Mouse (Mus musculus) small intestine, adult 2 months (tissue): ENCODE measurements around the gene Sipa1l1. TPM values are rescaled to one million over a fixed set of nuclear protein-coding genes. Genes with fewer than 3 reads are reported as not detected.

Source experiments
- H3K27ac ChIP-seq: fragments of 200-500 bp; 2 replicates; pipeline ENCODE4 v1.5.1; 2012; ENCODE audit warnings: low read depth, low read length, control low read depth, inconsistent platforms; ENCODE audit not compliant: insufficient read depth
- H3K27me3 ChIP-seq: fragments of 200-500 bp; 2 replicates; pipeline ENCODE4 v1.6.1; 2012; ENCODE audit warnings: mild to moderate bottlenecking, moderate library complexity, low read length, inconsistent platforms; ENCODE audit not compliant: control insufficient read depth, insufficient read depth
- H3K36me3 ChIP-seq: fragments of 200-500 bp; 2 replicates; pipeline ENCODE4 v1.6.1; 2012; ENCODE audit warnings: mild to moderate bottlenecking, low read length, control low read depth, inconsistent platforms; ENCODE audit not compliant: control insufficient read depth, insufficient read depth
- H3K4me1 ChIP-seq: fragments of 200-500 bp; 2 replicates; pipeline ENCODE4 v1.6.1; 2012; ENCODE audit warnings: low read length, inconsistent platforms, mixed read lengths; ENCODE audit not compliant: control insufficient read depth, insufficient read depth, insufficient read length
- H3K4me3 ChIP-seq: fragments of 200-500 bp; 2 replicates; pipeline ENCODE4 v1.5.1; 2012; ENCODE audit warnings: low read depth, mild to moderate bottlenecking, control low read depth, inconsistent platforms, low read length, moderate library complexity
- CTCF ChIP-seq: fragments of 200-500 bp; IDR thresholded peaks from 2 replicates; pipeline ENCODE4 v1.5.1; 2012; ENCODE audit warnings: low read depth, mild to moderate bottlenecking, control low read depth, inconsistent platforms, low read length, moderate library complexity, mixed read lengths; ENCODE audit not compliant: insufficient replicate concordance, insufficient read length; ENCODE audit errors: extremely low read depth
- POLR2A ChIP-seq: fragments of 200-500 bp; IDR thresholded peaks from 2 replicates; pipeline ENCODE4 v1.6.1; 2012; ENCODE audit warnings: low read depth, mild to moderate bottlenecking, control low read depth, inconsistent platforms, low read length, moderate library complexity
- WGBS: fragments of 180-500 bp; shearing (Covaris S2); methylation state at CpG from one replicate; pipeline ENCODE4 v1.1.7; 2018; 5-methylcytosine and 5-hydroxymethylcytosine counted together
- polyA plus RNA-seq: library from polyadenylated mRNA; depleted of rRNA; stranded (reverse); fragments of >200 nt; gene quantifications from 2 replicates; pipeline ENCODE4 v1.2.3, GENCODE M21; 2012

Gene Sipa1l1
- polyA plus RNA-seq, 1 experiment: 13.4 TPM

- WGBS: 79% methylated on average over 4 of the region's 4 CpGs
- TF ChIP-seq POLR2A (no peak), CTCF (no peak)
- no peak overlapping the region for H3K4me3 ChIP-seq
- H3K4me1 ChIP-seq: peaks cover 14% of the 10 kb centered on the region; the same call in 1 of the 2 replicates
- H3K27me3 ChIP-seq: no peaks in the 10 kb centered on the region
- no peaks in the 10 kb centered on the region for H3K36me3 ChIP-seq
- H3K27ac ChIP-seq: 0 out of 2 replicates have a peak overlapping the region, but pooled peaks have one; percentile 37
Measured at GRCm38 (mm10) chr12:82208611-82209010, 39.5 kb downstream of the Sipa1l1 start.

- Histone ChIP-seq H3K27me3 (no peaks in the 10 kb centered on the region), H3K4me3 (no peak overlapping the region), H3K36me3 (0 out of 2 replicates have a peak, but pooled peaks cover 1% of the 10 kb centered on the region), H3K4me1 (peaks cover 14% of the 10 kb centered on the region; the same call in 1 of the 2 replicates), H3K27ac (no peak overlapping the region)
- 6% methylated on average over 2 of the region's 2 CpGs for WGBS
- no peak for TF ChIP-seq CTCF
- no peak for TF ChIP-seq POLR2A
Measured at GRCm38 (mm10) chr12:82209753-82210152, 40.6 kb downstream of the Sipa1l1 start.

- 87% methylated on average over 2 of the region's 2 CpGs for WGBS
- H3K4me3 ChIP-seq: no peak overlapping the region
- H3K36me3 ChIP-seq: 0 out of 2 replicates have a peak, but pooled peaks cover 1% of the 10 kb centered on the region
- peaks cover 7% of the 10 kb centered on the region; the same call in 1 of the 2 replicates for H3K4me1 ChIP-seq
- no peak overlapping the region for H3K27ac ChIP-seq
- TF ChIP-seq CTCF (no peak), POLR2A (no peak)
- H3K27me3 ChIP-seq: no peaks in the 10 kb centered on the region
Measured at GRCm38 (mm10) chr12:82213056-82213455, 43.9 kb downstream of the Sipa1l1 start.

GRCm38 (mm10) chr12:82214916-82215315 lies 45.8 kb downstream of the Sipa1l1 start:
- TF ChIP-seq POLR2A (no peak), CTCF (no peak)
- H3K27ac ChIP-seq: no peak overlapping the region
- 0 out of 2 replicates have a peak, but pooled peaks cover 1% of the 10 kb centered on the region for H3K36me3 ChIP-seq
- H3K4me3 ChIP-seq: no peak overlapping the region
- 87% methylated on average over 5 of the region's 5 CpGs for WGBS
- H3K4me1 ChIP-seq: no peaks in the 10 kb centered on the region; the same call in 1 of the 2 replicates
- no peaks in the 10 kb centered on the region for H3K27me3 ChIP-seq

GRCm38 (mm10) chr12:82216801-82217553 lies 47.9 kb downstream of the Sipa1l1 start:
- no peak overlapping the region for H3K27ac ChIP-seq
- TF ChIP-seq CTCF (no peak), POLR2A (no peak)
- no peaks in the 10 kb centered on the region; the same call in 1 of the 2 replicates for H3K4me1 ChIP-seq
- 81% methylated on average over 6 of the region's 6 CpGs for WGBS
- H3K36me3 ChIP-seq: 0 out of 2 replicates have a peak, but pooled peaks cover 1% of the 10 kb centered on the region
- H3K27me3 ChIP-seq: no peaks in the 10 kb centered on the region
- H3K4me3 ChIP-seq: no peak overlapping the region

- Histone ChIP-seq H3K27me3 (no peaks in the 10 kb centered on the region), H3K4me1 (no peaks in the 10 kb centered on the region; the same call in 1 of the 2 replicates), H3K27ac (no peak overlapping the region), H3K4me3 (no peak overlapping the region), H3K36me3 (0 out of 2 replicates have a peak, but pooled peaks cover 1% of the 10 kb centered on the region)
- WGBS: 87% methylated on average over 7 of the region's 7 CpGs
- TF ChIP-seq POLR2A (no peak), CTCF (no peak)
Measured at GRCm38 (mm10) chr12:82218201-82218600, 49.1 kb downstream of the Sipa1l1 start.

GRCm38 (mm10) chr12:82220367-82221089 lies 51.4 kb downstream of the Sipa1l1 start:
- TF ChIP-seq CTCF: no peak
- TF ChIP-seq POLR2A: no peak
- H3K36me3 ChIP-seq: no peaks in the 10 kb centered on the region
- no peak overlapping the region for H3K4me3 ChIP-seq
- H3K4me1 ChIP-seq: no peaks in the 10 kb centered on the region; the same call in 1 of the 2 replicates
- WGBS: 77% methylated on average over 5 of the region's 5 CpGs
- no peak overlapping the region for H3K27ac ChIP-seq
- no peaks in the 10 kb centered on the region for H3K27me3 ChIP-seq
